Mouse (Mus musculus) thymus, adult 2 months (tissue): ENCODE results near the gene Hpcal1.

Experiments used
- CTCF ChIP-seq: fragments of 200-500 bp; IDR thresholded peaks from 2 replicates; pipeline ENCODE4 v1.5.1; 2012; ENCODE audit warnings: mild to moderate bottlenecking, control low read depth, low read length, moderate library complexity, borderline replicate concordance; ENCODE audit not compliant: control insufficient read depth, poor library complexity, insufficient read depth; ENCODE audit errors: extremely low read depth
- POLR2A ChIP-seq: fragments of 200-500 bp; IDR thresholded peaks from 2 replicates; pipeline ENCODE4 v1.6.1; 2012; ENCODE audit warnings: mild to moderate bottlenecking, low read length, control low read depth, moderate library complexity; ENCODE audit not compliant: control insufficient read depth, poor library complexity, insufficient read depth; ENCODE audit errors: extremely low read depth

- no peak for TF ChIP-seq CTCF
- TF ChIP-seq POLR2A, result no peak
These were observed 609 bp upstream of the Hpcal1 start for GRCm38 (mm10) chr12:17689931-17690563.
